ENCODE assay signal across 18 mouse cellular contexts in genomic region chr9:57954962-57955744, GRCm38 (mm10). TPM values are rescaled to one million over a fixed set of nuclear protein-coding genes. Genes with fewer than 3 reads are reported as not detected.
DNase-seq lines count a peak whose midpoint lies in the region; TF ChIP-seq lines count a peak whose summit lies in the region.
"Had no signal": no experiment of that assay in that cellular context is flagged by ENCODE, and none has a peak within 500 bp of the region (broad histone marks: within the 10 kb centered on the region; RNA-seq: fewer than 3 reads in every experiment).

No protein-coding gene starts in this region.

- no peak for TF ChIP-seq POLR2A in bone marrow, adult 2 months (IDR thresholded peaks at IDR 0.05; ENCODE audit: borderline replicate concordance, control insufficient read depth, low read depth, low read length)

- no peak for TF ChIP-seq CTCF in bone marrow, adult 2 months (IDR thresholded peaks at IDR 0.05; ENCODE audit: control insufficient read depth, insufficient read depth, low read length)

- 86% methylated on average over 12 of the region's 12 CpGs for WGBS in bone marrow, adult 2 months

- DNase-seq in left cerebral cortex, adult 18-20 months (ENCODE audit: low spot score in 2 of 2): peak; percentile 57 to 60
- no peak for DNase-seq in left cerebral cortex, adult 8-10 months (ENCODE audit: low spot score in 2 of 2)
- peak; percentile 23 to 44 for DNase-seq in urinary bladder, postnatal 36 days (ENCODE audit: low spot score in 2 of 2)
- no peak for DNase-seq in urinary bladder, postnatal 4 days (ENCODE audit: low spot score in 2 of 2)
- no peak for DNase-seq in cerebellum, postnatal 36 days
- no peak for DNase-seq in lung, postnatal 25 days (ENCODE audit: low spot score)
- DNase-seq: cerebellum, postnatal 10 days; gastrocnemius, postnatal 36 days; kidney, adult 2 months; left cerebral cortex, postnatal 4 days; liver, embryonic 13.5 days; lung, postnatal 4 days; midbrain, embryonic 14.5 days had no signal

- H3K4me1 ChIP-seq in bone marrow, adult 2 months (ENCODE audit: control insufficient read depth, insufficient read depth, low read length): peaks cover 19% of the 10 kb centered on the region

- no peak overlapping the region for H3K4me3 ChIP-seq in bone marrow, adult 2 months (replicated peaks; ENCODE audit: control insufficient read depth, low read depth, low read length)
- H3K4me3 ChIP-seq: embryonic facial prominence, embryonic 13.5 days; forebrain, embryonic 15.5 days; heart, embryonic 15.5 days; liver, embryonic 13.5 days had no signal

- peak overlapping the region; percentile 1; the same call in 1 of the 2 replicates for H3K27ac ChIP-seq in bone marrow, adult 2 months (ENCODE audit: control insufficient read depth, insufficient read depth, low read depth, low read length, poor library complexity)
- H3K27ac ChIP-seq: embryonic facial prominence, embryonic 13.5 days; forebrain, embryonic 15.5 days; heart, embryonic 15.5 days; hindbrain, embryonic 14.5 days; liver, embryonic 13.5 days had no signal

RNA-seq across cellular contexts. Expression of gene Sema7a, which starts 15.2 kb away (rescaled TPM):
- total RNA-seq in left cerebral cortex, adult 18-20 months (2021): 100 to 1,000 TPM; 135 to 160 TPM
- total RNA-seq in left cerebral cortex, adult 8-10 months (2022): 100 to 1,000 TPM; 131 to 159 (median 145) TPM
- 2.1 and 3.2 TPM in 2 replicates for polyA plus RNA-seq in bone marrow, adult 2 months (2011; ENCODE audit: insufficient read depth, insufficient read length, low replicate concordance, missing spikeins)
- polyA plus RNA-seq: liver, embryonic 13.5 days had no signal

RNA-seq across cellular contexts. Expression of gene Ubl7, which starts 44.4 kb away (rescaled TPM):
- 100 to 1,000 TPM; 107 to 113 TPM for total RNA-seq in left cerebral cortex, adult 18-20 months (2021)
- total RNA-seq in left cerebral cortex, adult 8-10 months (2022): 100 to 1,000 TPM; 109 to 132 (median 111) TPM
- 19.2 and 35.9 TPM in 2 replicates for polyA plus RNA-seq in bone marrow, adult 2 months (2011; ENCODE audit: insufficient read depth, insufficient read length, low replicate concordance, missing spikeins)

RNA-seq across cellular contexts. Expression of gene Cyp11a1, which starts 51.1 kb away (rescaled TPM):
- total RNA-seq in left cerebral cortex, adult 18-20 months (2021): 1 to 10 TPM; 1.8 to 2.7 TPM
- total RNA-seq in left cerebral cortex, adult 8-10 months (2022): 1 to 10 TPM; 1.6 to 5.0 (median 2.9) TPM
- 0.86 and 1.6 TPM in 2 replicates for polyA plus RNA-seq in bone marrow, adult 2 months (2011; ENCODE audit: insufficient read depth, insufficient read length, low replicate concordance, missing spikeins)
- total RNA-seq: gastrocnemius, postnatal 36 days had no signal

Comparison
In these comparisons a context has a peak if more than half of its experiments do, and no peak if none do; other contexts are left out.
1. DNase-seq: peak in left cerebral cortex, adult 18-20 months (2 of 2) and urinary bladder, postnatal 36 days (2 of 2); none in left cerebral cortex, adult 8-10 months (0 of 2), urinary bladder, postnatal 4 days (0 of 2), cerebellum, postnatal 36 days (0 of 2) and lung, postnatal 25 days (single experiment).